ENCODE assay signal across 9 mouse cellular contexts in the genomic region with DNA sequence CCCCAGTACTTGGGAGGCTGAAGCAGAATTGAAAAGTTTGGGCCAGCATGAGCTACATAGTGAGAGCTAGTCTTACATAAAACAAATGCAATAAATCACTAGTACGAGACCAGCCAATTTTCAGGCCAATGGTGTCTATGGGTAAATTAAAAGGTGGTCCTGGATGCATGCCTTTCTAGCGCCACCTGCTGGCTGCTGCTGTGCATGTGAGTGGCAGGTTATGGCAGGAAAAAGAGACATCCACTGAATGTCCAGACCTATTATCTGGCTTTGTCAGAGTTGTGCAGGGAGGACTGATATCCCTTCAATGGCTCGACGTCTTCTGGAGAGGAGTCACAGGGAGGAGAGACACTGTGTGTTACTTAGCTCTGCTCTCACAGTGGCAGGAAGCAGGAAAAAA. TPM values are rescaled to one million over a fixed set of nuclear protein-coding genes. Genes with fewer than 3 reads are reported as not detected.
DNase-seq lines count a peak whose midpoint lies in the region; ATAC-seq lines count a peak whose summit lies in the region.
"Had no signal": no experiment of that assay in that cellular context is flagged by ENCODE, and none has a peak within 500 bp of the region (broad histone marks: within the 10 kb centered on the region; RNA-seq: fewer than 3 reads in every experiment).

No protein-coding gene starts in this region.

- no peak overlapping the region for H3K4me3 ChIP-seq in forebrain, embryonic 13.5 days
- H3K4me3 ChIP-seq in neural tube, embryonic 15.5 days (replicated peaks), result no peak overlapping the region
- H3K4me3 ChIP-seq: embryonic facial prominence, embryonic 13.5 days had no signal

- WGBS in forebrain, embryonic 13.5 days, result 11% methylated on average over 4 of the region's 4 CpGs
- under 1% methylated on average over 4 of the region's 4 CpGs for WGBS in large intestine, adult 2 months
- WGBS in neural tube, embryonic 15.5 days, result 3% methylated on average over 4 of the region's 4 CpGs

- peaks cover 32% of the 10 kb centered on the region for H3K36me3 ChIP-seq in forebrain, embryonic 13.5 days (ENCODE audit: poor library complexity, severe bottlenecking)
- peaks cover 27% of the 10 kb centered on the region for H3K36me3 ChIP-seq in neural tube, embryonic 15.5 days

- H3K4me2 ChIP-seq in forebrain, embryonic 13.5 days, result no peak overlapping the region
- no peak overlapping the region for H3K4me2 ChIP-seq in neural tube, embryonic 15.5 days
- H3K4me2 ChIP-seq: embryonic facial prominence, embryonic 13.5 days had no signal

- H3K27me3 ChIP-seq in forebrain, embryonic 13.5 days, result no peaks in the 10 kb centered on the region
- no peaks in the 10 kb centered on the region for H3K27me3 ChIP-seq in neural tube, embryonic 15.5 days (replicated peaks)
- H3K27me3 ChIP-seq: embryonic facial prominence, embryonic 13.5 days had no signal

- H3K4me1 ChIP-seq in forebrain, embryonic 13.5 days, result no peaks in the 10 kb centered on the region
- no peaks in the 10 kb centered on the region for H3K4me1 ChIP-seq in neural tube, embryonic 15.5 days
- H3K4me1 ChIP-seq: embryonic facial prominence, embryonic 13.5 days had no signal

- H3K27ac ChIP-seq in forebrain, embryonic 13.5 days, result no peak overlapping the region
- no peak overlapping the region for H3K27ac ChIP-seq in neural tube, embryonic 15.5 days (replicated peaks)
- H3K27ac ChIP-seq: embryonic facial prominence, embryonic 13.5 days had no signal

- intact Hi-C loops in heart, postnatal 25 days (cut with DNase I), result loop anchor here (1.0 to 5.0 kb wide), 5 partner anchors 54 to 271 kb away; a partner anchor contains a TSS

- no peaks in the 10 kb centered on the region for H3K9me3 ChIP-seq in forebrain, embryonic 13.5 days (replicated peaks)
- H3K9me3 ChIP-seq in neural tube, embryonic 15.5 days (replicated peaks), result no peaks in the 10 kb centered on the region
- H3K9me3 ChIP-seq: embryonic facial prominence, embryonic 13.5 days had no signal

- peak; percentile 67 for ATAC-seq in CD4-positive, CD25-positive, alpha-beta regulatory T cell, adult 4 months
- peak; percentile 73 for ATAC-seq in forebrain, embryonic 13.5 days
- peak; percentile 65; the same call in 1 of the 2 replicates for ATAC-seq in neural tube, embryonic 15.5 days (ENCODE audit: low FRiP score)

- peak; percentile 58 for DNase-seq in c-Kit-negative CD71-positive TER-119-positive erythroid progenitor cells, embryonic 14.5 days (ENCODE audit: low read depth, low spot score)
- DNase-seq in heart, postnatal 25 days (ENCODE audit: low spot score), result peak; percentile 44
- DNase-seq in large intestine, adult 2 months (ENCODE audit: low read depth, low spot score), result peak; percentile 73
- DNase-seq in lung, adult 18-20 months, result peak; percentile 77 to 81
- DNase-seq in testis, postnatal 10 days (ENCODE audit: low spot score), result peak; percentile 94

- H3K9ac ChIP-seq in forebrain, embryonic 13.5 days, result no peak overlapping the region
- no peak overlapping the region for H3K9ac ChIP-seq in neural tube, embryonic 15.5 days (replicated peaks)
- H3K9ac ChIP-seq: embryonic facial prominence, embryonic 13.5 days had no signal

RNA-seq across cellular contexts. Expression of a gene that starts 15.1 kb away (rescaled TPM):
- 100 to 1,000 TPM; 419 to 459 TPM for polyA plus RNA-seq in CD4-positive, CD25-positive, alpha-beta regulatory T cell, adult 4 months (2017; shearing (Covaris generic))
- 600 and 616 TPM in 2 replicates for polyA plus RNA-seq in forebrain, embryonic 13.5 days (2015; fragmentation: Nextera tagmentation; extraction: Ambion mirVana)
- 100 to 1,000 TPM; 147 to 158 TPM for total RNA-seq in heart, postnatal 25 days (2021)
- polyA plus RNA-seq in large intestine, adult 2 months (2012; rRNA removed), result 91.9 and 111 TPM in 2 replicates
- 473 and 502 TPM in 2 replicates for polyA plus RNA-seq in neural tube, embryonic 15.5 days (2015; fragmentation: Nextera tagmentation; extraction: Ambion mirVana)

RNA-seq across cellular contexts. Expression of a gene that starts 15.1 kb away (rescaled TPM):
- polyA plus RNA-seq in CD4-positive, CD25-positive, alpha-beta regulatory T cell, adult 4 months (2017; shearing (Covaris generic)), result 10 to 100 TPM; 25.9 to 32.2 TPM
- polyA plus RNA-seq in forebrain, embryonic 13.5 days (2015; fragmentation: Nextera tagmentation; extraction: Ambion mirVana), result 12.0 and 13.8 TPM in 2 replicates
- 10 to 100 TPM; 19.6 to 22.9 TPM for total RNA-seq in heart, postnatal 25 days (2021)
- 5.1 and 8.7 TPM in 2 replicates for polyA plus RNA-seq in large intestine, adult 2 months (2012; rRNA removed)
- polyA plus RNA-seq in neural tube, embryonic 15.5 days (2015; fragmentation: Nextera tagmentation; extraction: Ambion mirVana), result 11.1 and 11.6 TPM in 2 replicates

RNA-seq across cellular contexts. Expression of a gene that starts 21.3 kb away (rescaled TPM):
- polyA plus RNA-seq in CD4-positive, CD25-positive, alpha-beta regulatory T cell, adult 4 months (2017; shearing (Covaris generic)), result not detected
- polyA plus RNA-seq in forebrain, embryonic 13.5 days (2015; fragmentation: Nextera tagmentation; extraction: Ambion mirVana), result 2.1 TPM in 2 replicates
- 10 to 100 TPM; 28.0 to 31.2 TPM for total RNA-seq in heart, postnatal 25 days (2021)
- 97.1 and 191 TPM in 2 replicates for polyA plus RNA-seq in large intestine, adult 2 months (2012; rRNA removed)
- polyA plus RNA-seq in neural tube, embryonic 15.5 days (2015; fragmentation: Nextera tagmentation; extraction: Ambion mirVana), result 6.9 and 7.7 TPM in 2 replicates

RNA-seq across cellular contexts. Expression of a gene that starts 55.7 kb away (rescaled TPM):
- polyA plus RNA-seq in CD4-positive, CD25-positive, alpha-beta regulatory T cell, adult 4 months (2017; shearing (Covaris generic)), result 10 to 100 TPM; 24.4 to 26.2 TPM
- 57.5 and 66.4 TPM in 2 replicates for polyA plus RNA-seq in forebrain, embryonic 13.5 days (2015; fragmentation: Nextera tagmentation; extraction: Ambion mirVana)
- total RNA-seq in heart, postnatal 25 days (2021), result 100 to 1,000 TPM; 100 to 111 TPM
- polyA plus RNA-seq in large intestine, adult 2 months (2012; rRNA removed), result 16.0 and 43.6 TPM in 2 replicates
- polyA plus RNA-seq in neural tube, embryonic 15.5 days (2015; fragmentation: Nextera tagmentation; extraction: Ambion mirVana), result 57.8 and 63.2 TPM in 2 replicates

Comparison
In these comparisons a context has a peak if more than half of its experiments do, and no peak if none do; other contexts are left out.
1. DNase-seq: peak in every context shown above with its lines; median percentile 94 in testis, postnatal 10 days; 79 in lung, adult 18-20 months; 73 in large intestine, adult 2 months; 58 in c-Kit-negative CD71-positive TER-119-positive erythroid progenitor cells, embryonic 14.5 days; 44 in heart, postnatal 25 days.
2. RNA of a gene that starts 21.3 kb away (polyA plus RNA-seq): 97.1 to 191 TPM in large intestine, adult 2 months; 6.9 to 7.7 TPM in neural tube, embryonic 15.5 days, 2.1 TPM in forebrain, embryonic 13.5 days and not detected in CD4-positive, CD25-positive, alpha-beta regulatory T cell, adult 4 months; every median in the first group is over 10 times any median in the second.
3. Peak in every context shown above with its lines, with median percentiles within 50 percentile points of each other: ATAC-seq.